Mouse (Mus musculus): ENCODE measurements around the gene Piga.
A peak's percentile ranks its signal among the peaks of the same experiment; 100 is the strongest.

Gene Piga

GRCm38 (mm10) chrX:164419471-164419939 is at the start of gene Piga:
Gene Piga (plus strand): TSS chrX:164419787.
- DNase-seq: peak; percentile 86 to 90

GRCm38 (mm10) chrX:164370576-164370975 is 49.0 kb upstream of the Piga start:
- DNase-seq: no peak

GRCm38 (mm10) chrX:164373081-164373480 is 46.5 kb upstream of the Piga start, which contains the start of gene Vegfd:
Gene Vegfd (plus strand): TSS chrX:164373378.
- no peak for DNase-seq

GRCm38 (mm10) chrX:164374586-164374985 is 45.0 kb upstream of the Piga start:
- no peak for DNase-seq

GRCm38 (mm10) chrX:164379721-164380120 is 39.9 kb upstream of the Piga start:
- no peak for DNase-seq

GRCm38 (mm10) chrX:164381618-164382408 is 37.8 kb upstream of the Piga start:
- DNase-seq: peak; percentile 80 to 87

GRCm38 (mm10) chrX:164394091-164394490 is 25.5 kb upstream of the Piga start:
- DNase-seq: no peak

GRCm38 (mm10) chrX:164398456-164398855 is 21.1 kb upstream of the Piga start:
- DNase-seq: no peak

GRCm38 (mm10) chrX:164405080-164405649 is 14.4 kb upstream of the Piga start:
- no peak for DNase-seq

GRCm38 (mm10) chrX:164406133-164407022 is 13.2 kb upstream of the Piga start:
- DNase-seq: peak; percentile 23 to 46

- DNase-seq: no peak
Observed at GRCm38 (mm10) chrX:164408301-164408927, 11.2 kb upstream of the Piga start.

GRCm38 (mm10) chrX:164410562-164410961 is 9.0 kb upstream of the Piga start:
- no peak for DNase-seq

GRCm38 (mm10) chrX:164416803-164417202 is 2.8 kb upstream of the Piga start:
- DNase-seq: no peak

GRCm38 (mm10) chrX:164418008-164418407 is 1.6 kb upstream of the Piga start:
- DNase-seq: no peak

- DNase-seq: no peak
Observed at GRCm38 (mm10) chrX:164419955-164420354, 368 bp downstream of the Piga start.

- DNase-seq: no peak
Observed at GRCm38 (mm10) chrX:164420518-164420917, 931 bp downstream of the Piga start.

- DNase-seq: no peak
Observed at GRCm38 (mm10) chrX:164424821-164425220, 5.2 kb downstream of the Piga start.

GRCm38 (mm10) chrX:164427295-164427694 is 7.7 kb downstream of the Piga start:
- no peak for DNase-seq

GRCm38 (mm10) chrX:164428224-164428623 is 8.6 kb downstream of the Piga start:
- no peak for DNase-seq

GRCm38 (mm10) chrX:164430621-164431020 is 11.0 kb downstream of the Piga start:
- DNase-seq: no peak

- no peak for DNase-seq
Observed at GRCm38 (mm10) chrX:164431133-164431532, 11.5 kb downstream of the Piga start.

- no peak for DNase-seq
Observed at GRCm38 (mm10) chrX:164431541-164431940, 12.0 kb downstream of the Piga start.

GRCm38 (mm10) chrX:164432682-164433081 is 13.1 kb downstream of the Piga start:
- DNase-seq: no peak

All from thymus, postnatal 36 days (tissue).